Mouse (Mus musculus) megakaryocyte, embryonic 14.5 days (primary cell): ENCODE data around the gene Zpbp2.

Source experiments
- FLI1 ChIP-seq: IDR thresholded peaks from 2 replicates; pipeline ENCODE4 v1.6.1; 2012; ENCODE audit warnings: low read length, inconsistent platforms, mixed read lengths
- GATA1 ChIP-seq: IDR thresholded peaks from 3 replicates; pipeline ENCODE4 v1.6.1; 2012; ENCODE audit warnings: mixed read lengths, low read length, inconsistent platforms, borderline replicate concordance

GRCm38 (mm10) chr11:98598851-98599290 is 48.0 kb downstream of the Zpbp2 start:
- TF ChIP-seq GATA1 (no peak), FLI1 (no peak)
